Mouse (Mus musculus): ENCODE measurements at regions not wholly inside any gene's neighbourhood (a gene's known extent, or its start where the extent isn't known, plus 50 kb on each side); places are given as distances from the start of the nearest gene placed in this dataset.
A peak's percentile ranks its signal among the peaks of the same experiment; 100 is the strongest.
"Not testable (repeated sequence)": the region's sequence is repeated elsewhere in the genome, so short reads cannot be mapped to it uniquely, and the experiment has no call there.

DNA sequence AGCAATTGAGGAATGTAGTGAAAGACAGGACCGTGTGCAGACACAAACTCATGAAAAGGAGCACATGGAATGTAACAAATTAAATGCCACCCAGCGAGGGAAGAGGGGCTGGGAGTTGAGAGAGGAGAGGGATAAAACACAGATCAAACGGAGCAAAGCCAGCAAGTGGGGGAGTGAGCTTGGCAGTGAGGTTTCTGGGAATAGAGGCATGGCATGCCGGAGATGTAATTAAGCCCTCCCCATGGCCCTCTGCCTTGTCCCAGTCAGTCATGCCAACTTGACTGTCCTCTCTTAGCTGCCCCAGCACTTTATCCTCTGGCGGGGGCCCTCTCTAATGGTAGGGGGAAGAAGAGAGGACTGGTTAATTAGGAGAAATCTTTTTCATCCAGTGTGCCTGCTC is 141.9 kb downstream of the Spata19 start:
- H3K9ac ChIP-seq (ENCODE audit: low read depth, poor library complexity, severe bottlenecking), result no peak overlapping the region

DNA sequence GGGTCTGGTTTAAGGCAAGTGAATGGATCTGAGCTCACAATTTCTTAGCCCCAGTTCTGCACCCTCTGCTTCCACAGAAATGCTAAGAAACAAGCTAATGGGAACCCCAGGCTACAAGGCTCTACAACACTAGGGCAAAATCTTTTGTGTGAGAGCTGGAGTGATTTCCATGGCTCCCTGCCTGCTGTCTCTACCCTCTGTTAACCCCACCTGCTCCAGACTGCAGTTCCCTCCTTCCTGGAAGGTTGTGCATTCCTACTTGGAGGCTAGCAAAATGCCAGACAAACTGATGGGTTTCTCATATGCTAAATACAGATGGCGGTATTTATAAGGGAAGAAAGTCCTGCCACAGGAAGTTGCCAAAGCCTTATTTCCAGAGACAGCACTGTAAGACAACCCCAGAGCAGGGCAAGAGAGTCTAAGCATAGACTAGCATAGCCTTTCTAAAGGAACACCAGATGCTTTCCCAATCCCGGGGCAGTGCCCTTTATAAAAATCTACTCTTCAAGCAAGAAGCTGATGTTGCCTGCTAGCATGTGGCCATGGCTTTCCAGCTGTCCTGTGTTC is 145.1 kb downstream of the Spata19 start:
- H3K4me1 ChIP-seq (ENCODE audit: control insufficient read depth, insufficient read depth, low read length), result no peaks in the 10 kb centered on the region
- no peaks in the 10 kb centered on the region for H3K9me3 ChIP-seq (replicated peaks; ENCODE audit: control insufficient read depth, insufficient read depth, low read length, poor library complexity, severe bottlenecking)
- H3K36me3 ChIP-seq (ENCODE audit: control insufficient read depth, insufficient read depth, low read length, poor library complexity, severe bottlenecking), result no peaks in the 10 kb centered on the region
- H3K4me3 ChIP-seq (ENCODE audit: low read depth, low read length), result no peak overlapping the region
- H3K27me3 ChIP-seq (ENCODE audit: control insufficient read depth, insufficient read depth, low read length, poor library complexity, severe bottlenecking), result no peaks in the 10 kb centered on the region
- no peak overlapping the region for H3K9ac ChIP-seq (ENCODE audit: low read depth, poor library complexity, severe bottlenecking)
- TF ChIP-seq CTCF (IDR thresholded peaks at IDR 0.05; ENCODE audit: low read depth, low read length) (no peak), POLR2A (IDR thresholded peaks at IDR 0.05; ENCODE audit: insufficient read depth, low read length) (no peak), EP300 (IDR thresholded peaks at IDR 0.05; ENCODE audit: insufficient read depth, low read depth, low read length) (no peak)
- H3K27ac ChIP-seq (ENCODE audit: insufficient read depth, low read length), result no peak overlapping the region

More for the DNA sequence above, 141.9 kb downstream of the Spata19 start:
- no peaks in the 10 kb centered on the region for H3K36me3 ChIP-seq (ENCODE audit: control insufficient read depth, insufficient read depth, low read length, poor library complexity, severe bottlenecking)
- H3K9me3 ChIP-seq (replicated peaks; ENCODE audit: control insufficient read depth, insufficient read depth, low read length, poor library complexity, severe bottlenecking), result no peaks in the 10 kb centered on the region
- no peak for TF ChIP-seq EP300 (IDR thresholded peaks at IDR 0.05; ENCODE audit: insufficient read depth, low read depth, low read length)
- TF ChIP-seq CTCF (IDR thresholded peaks at IDR 0.05; ENCODE audit: low read depth, low read length), result no peak
- TF ChIP-seq POLR2A (IDR thresholded peaks at IDR 0.05; ENCODE audit: insufficient read depth, low read length), result no peak
- no peak overlapping the region for H3K27ac ChIP-seq (ENCODE audit: insufficient read depth, low read length)
- no peak overlapping the region for H3K4me3 ChIP-seq (ENCODE audit: low read depth, low read length)
- no peaks in the 10 kb centered on the region for H3K4me1 ChIP-seq (ENCODE audit: control insufficient read depth, insufficient read depth, low read length)
- H3K27me3 ChIP-seq (ENCODE audit: control insufficient read depth, insufficient read depth, low read length, poor library complexity, severe bottlenecking), result no peaks in the 10 kb centered on the region

DNA sequence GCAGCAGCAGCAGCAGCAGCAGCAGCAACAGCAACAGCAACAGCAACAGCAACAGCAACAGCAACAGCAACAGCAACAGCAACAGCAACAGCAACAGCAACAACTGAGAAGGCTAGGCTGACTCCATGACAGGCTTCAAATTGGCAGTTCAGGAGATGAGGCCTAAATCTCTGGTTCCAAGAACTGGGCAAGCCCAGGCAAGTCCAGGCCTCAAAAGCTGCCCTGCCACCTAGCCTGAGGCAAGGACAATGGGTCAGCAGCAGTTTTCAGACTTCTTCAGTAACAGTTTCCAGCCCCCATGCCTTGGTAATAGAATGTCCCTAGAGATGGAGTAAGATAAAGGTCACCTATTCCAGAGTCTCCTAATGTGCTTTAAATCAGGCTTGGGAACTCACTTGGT is 158.1 kb downstream of the Spata19 start:
- H3K27me3 ChIP-seq (ENCODE audit: control insufficient read depth, insufficient read depth, low read length, poor library complexity, severe bottlenecking); H3K4me1 ChIP-seq (ENCODE audit: control insufficient read depth, insufficient read depth, low read length); H3K9ac ChIP-seq (ENCODE audit: low read depth, poor library complexity, severe bottlenecking); H3K36me3 ChIP-seq (ENCODE audit: control insufficient read depth, insufficient read depth, low read length, poor library complexity, severe bottlenecking); H3K9me3 ChIP-seq (replicated peaks; ENCODE audit: control insufficient read depth, insufficient read depth, low read length, poor library complexity, severe bottlenecking); H3K4me3 ChIP-seq (ENCODE audit: low read depth, low read length): not testable (repeated sequence)
- TF ChIP-seq EP300 (IDR thresholded peaks at IDR 0.05; ENCODE audit: insufficient read depth, low read depth, low read length), result peak; percentile 75; the same call in 1 of the 2 replicates
- peak overlapping the region; percentile 21; the same call in 1 of the 2 replicates for H3K27ac ChIP-seq (ENCODE audit: insufficient read depth, low read length)

DNA sequence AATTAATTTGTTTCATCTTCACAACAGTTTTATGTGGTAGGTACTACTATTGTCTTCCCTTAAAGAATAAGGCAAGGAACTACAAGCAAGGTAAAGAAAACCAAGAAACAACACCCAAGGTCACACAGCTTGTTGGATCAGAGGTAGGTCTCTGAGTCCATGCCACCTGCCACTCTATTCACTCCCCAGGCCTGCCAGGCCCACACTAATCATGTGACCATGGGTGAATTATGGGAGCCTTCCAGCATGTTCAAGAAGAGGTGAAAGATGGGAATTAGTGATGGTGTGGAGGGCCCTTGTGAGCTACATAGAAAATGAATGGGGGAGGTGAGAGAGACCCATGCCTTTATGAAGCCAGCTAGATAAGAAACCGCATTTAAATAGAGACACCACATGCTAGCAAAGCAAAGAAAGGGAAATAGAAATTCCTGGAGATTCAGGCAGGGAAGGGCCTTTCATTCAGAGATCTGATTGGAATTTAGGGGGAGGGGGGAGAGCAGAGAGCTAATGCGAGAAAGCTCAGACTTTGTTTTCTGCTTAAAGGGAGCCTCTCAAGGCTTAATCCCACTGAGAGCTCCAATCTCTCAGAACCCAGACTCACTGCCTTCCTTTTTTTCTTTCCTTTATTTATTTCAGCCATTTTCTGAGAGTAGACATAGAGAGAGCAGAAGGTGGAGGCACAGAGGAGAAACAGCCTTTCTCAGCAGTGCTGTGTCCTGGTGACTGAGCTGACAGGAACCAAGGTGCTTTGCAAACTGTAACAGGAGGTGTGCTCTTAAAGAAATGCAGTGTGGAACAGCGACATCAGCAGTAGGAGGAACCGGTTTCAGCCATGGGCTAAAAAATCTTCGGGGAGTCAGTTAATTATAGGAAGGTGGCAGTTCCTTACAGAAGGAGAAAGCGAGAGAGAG is 160.0 kb downstream of the Spata19 start:
- H3K9me3 ChIP-seq (replicated peaks; ENCODE audit: control insufficient read depth, insufficient read depth, low read length, poor library complexity, severe bottlenecking), result peaks cover 4% of the 10 kb centered on the region; the same call in 1 of the 2 replicates
- no peak overlapping the region; the same call in 1 of the 2 replicates for H3K9ac ChIP-seq (ENCODE audit: low read depth, poor library complexity, severe bottlenecking)
- no peak for TF ChIP-seq CTCF (IDR thresholded peaks at IDR 0.05; ENCODE audit: low read depth, low read length)
- no peak for TF ChIP-seq POLR2A (IDR thresholded peaks at IDR 0.05; ENCODE audit: insufficient read depth, low read length)
- TF ChIP-seq EP300 (IDR thresholded peaks at IDR 0.05; ENCODE audit: insufficient read depth, low read depth, low read length), result no peak
- H3K4me1 ChIP-seq (ENCODE audit: control insufficient read depth, insufficient read depth, low read length), result peaks cover 4% of the 10 kb centered on the region
- peak overlapping the region; percentile 66; the same call in 1 of the 2 replicates for H3K27ac ChIP-seq (ENCODE audit: insufficient read depth, low read length)
- H3K27me3 ChIP-seq (ENCODE audit: control insufficient read depth, insufficient read depth, low read length, poor library complexity, severe bottlenecking), result no peaks in the 10 kb centered on the region
- H3K4me3 ChIP-seq (ENCODE audit: low read depth, low read length), result no peak overlapping the region
- no peaks in the 10 kb centered on the region for H3K36me3 ChIP-seq (ENCODE audit: control insufficient read depth, insufficient read depth, low read length, poor library complexity, severe bottlenecking)

DNA sequence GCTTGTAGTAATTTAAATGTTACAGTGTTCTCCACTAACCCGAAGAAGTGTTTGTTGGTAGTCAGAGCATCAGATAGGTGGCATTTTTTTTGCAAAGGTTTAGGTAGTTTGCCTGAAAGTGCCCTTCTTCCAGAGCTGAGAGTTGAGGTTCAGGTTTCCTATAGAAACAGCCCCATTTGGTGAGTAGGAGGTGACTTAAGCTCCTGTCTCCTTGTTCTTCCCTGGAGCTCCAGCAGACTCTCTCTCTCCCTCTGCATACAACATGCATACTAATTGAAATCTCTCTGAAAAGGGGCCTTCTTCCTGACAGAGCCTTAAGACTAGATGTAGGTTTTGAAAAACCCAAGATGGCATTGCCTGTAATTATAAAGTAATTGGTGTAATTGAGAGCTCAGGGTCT is 161.3 kb downstream of the Spata19 start:
- no peak overlapping the region for H3K4me3 ChIP-seq (ENCODE audit: low read depth, low read length)
- no peak overlapping the region for H3K27ac ChIP-seq (ENCODE audit: insufficient read depth, low read length)
- H3K27me3 ChIP-seq (ENCODE audit: control insufficient read depth, insufficient read depth, low read length, poor library complexity, severe bottlenecking), result no peaks in the 10 kb centered on the region
- no peaks in the 10 kb centered on the region for H3K36me3 ChIP-seq (ENCODE audit: control insufficient read depth, insufficient read depth, low read length, poor library complexity, severe bottlenecking)
- peaks cover 4% of the 10 kb centered on the region for H3K4me1 ChIP-seq (ENCODE audit: control insufficient read depth, insufficient read depth, low read length)
- no peak for TF ChIP-seq CTCF (IDR thresholded peaks at IDR 0.05; ENCODE audit: low read depth, low read length)
- TF ChIP-seq EP300 (IDR thresholded peaks at IDR 0.05; ENCODE audit: insufficient read depth, low read depth, low read length), result no peak
- no peak for TF ChIP-seq POLR2A (IDR thresholded peaks at IDR 0.05; ENCODE audit: insufficient read depth, low read length)
- H3K9me3 ChIP-seq (replicated peaks; ENCODE audit: control insufficient read depth, insufficient read depth, low read length, poor library complexity, severe bottlenecking), result peaks cover 4% of the 10 kb centered on the region
- no peak overlapping the region for H3K9ac ChIP-seq (ENCODE audit: low read depth, poor library complexity, severe bottlenecking)

DNA sequence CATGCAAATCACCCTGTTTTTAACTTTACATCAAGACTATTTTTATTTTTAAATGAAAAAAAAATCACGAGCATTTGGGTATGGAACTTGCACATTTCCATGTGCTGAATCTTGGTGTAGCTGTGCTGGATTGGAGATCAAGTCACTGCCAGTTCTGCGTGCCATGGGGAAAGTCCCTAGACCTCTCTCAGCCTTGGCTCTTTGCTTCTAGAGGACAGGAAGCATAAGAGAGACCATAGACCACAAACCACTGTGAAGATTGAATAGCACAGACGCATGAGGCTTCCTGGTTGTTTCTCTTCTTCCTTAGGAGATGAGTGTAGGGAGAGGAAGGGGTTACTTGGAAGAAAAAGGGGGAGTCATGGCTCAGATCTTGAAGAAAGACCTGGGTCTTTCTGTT is 161.7 kb downstream of the Spata19 start:
- Histone ChIP-seq H3K9ac (ENCODE audit: low read depth, poor library complexity, severe bottlenecking) (no peak overlapping the region), H3K36me3 (ENCODE audit: control insufficient read depth, insufficient read depth, low read length, poor library complexity, severe bottlenecking) (no peaks in the 10 kb centered on the region), H3K4me3 (ENCODE audit: low read depth, low read length) (no peak overlapping the region), H3K4me1 (ENCODE audit: control insufficient read depth, insufficient read depth, low read length) (peaks cover 3% of the 10 kb centered on the region), H3K27me3 (ENCODE audit: control insufficient read depth, insufficient read depth, low read length, poor library complexity, severe bottlenecking) (no peaks in the 10 kb centered on the region), H3K27ac (ENCODE audit: insufficient read depth, low read length) (no peak overlapping the region), H3K9me3 (replicated peaks; ENCODE audit: control insufficient read depth, insufficient read depth, low read length, poor library complexity, severe bottlenecking) (peaks cover 4% of the 10 kb centered on the region)
- TF ChIP-seq EP300 (IDR thresholded peaks at IDR 0.05; ENCODE audit: insufficient read depth, low read depth, low read length) (no peak), POLR2A (IDR thresholded peaks at IDR 0.05; ENCODE audit: insufficient read depth, low read length) (no peak), CTCF (IDR thresholded peaks at IDR 0.05; ENCODE audit: low read depth, low read length) (no peak)

Measured in ES-Bruce4 (cell line).